Mouse (Mus musculus) inflammation-experienced regulatory T-cells, adult 6 months (primary cell): Measurements from ENCODE around the gene Gm43064. TPM values are rescaled to one million over a fixed set of nuclear protein-coding genes. Genes with fewer than 3 reads are reported as not detected.

Experiments
- ATAC-seq: one replicate; pipeline ENCODE4 v1.8.0; 2017
- polyA plus RNA-seq, 3 experiments: library from polyadenylated mRNA; unstranded; fragments of 100-300 nt; shearing (Covaris generic); gene quantifications; one replicate each; pipeline ENCODE4 v1.2.1; 2017

Gm43064 gene
- polyA plus RNA-seq, 3 experiments from 2014 or later, result 0.13 to 0.78 TPM; not detected in 1

- peak; percentile 59 for ATAC-seq
These were observed 47.8 kb downstream of the Gm43064 start for GRCm38 (mm10) chr3:103857036-103857805.

DNA sequence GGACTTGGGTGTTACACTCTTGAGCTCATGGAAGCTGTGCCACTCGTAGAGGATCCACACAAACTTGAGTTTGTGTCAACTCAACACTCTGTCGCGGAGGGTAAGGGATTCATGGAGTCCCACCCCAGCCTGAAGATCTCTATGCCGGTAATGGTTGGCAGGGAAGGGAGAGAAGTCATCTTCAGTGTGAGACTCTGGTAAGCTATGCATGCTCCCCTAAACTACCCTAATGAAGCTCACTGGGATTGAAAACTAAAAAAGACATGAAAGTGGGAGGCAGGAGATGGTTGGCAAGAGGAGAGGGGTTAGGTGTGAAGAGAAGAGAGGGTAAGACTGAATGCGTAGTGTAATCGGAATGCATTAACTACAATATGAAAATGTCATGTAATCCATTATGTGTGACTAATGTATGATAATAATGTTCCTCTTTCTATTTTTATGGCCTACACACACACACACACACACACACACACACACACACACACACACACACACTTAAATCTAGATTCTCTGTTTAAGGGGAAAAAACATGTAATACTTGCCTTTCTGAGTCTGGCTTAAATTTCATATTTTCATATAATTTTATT, 48.7 kb downstream of the Gm43064 start:
- no peak for ATAC-seq

- ATAC-seq, result peak; percentile 22
These were observed 49.8 kb downstream of the Gm43064 start, which contains the start of gene Ptpn22 for GRCm38 (mm10) chr3:103858881-103859801. Ptpn22 (plus strand) TSS chr3:103859795.

DNA sequence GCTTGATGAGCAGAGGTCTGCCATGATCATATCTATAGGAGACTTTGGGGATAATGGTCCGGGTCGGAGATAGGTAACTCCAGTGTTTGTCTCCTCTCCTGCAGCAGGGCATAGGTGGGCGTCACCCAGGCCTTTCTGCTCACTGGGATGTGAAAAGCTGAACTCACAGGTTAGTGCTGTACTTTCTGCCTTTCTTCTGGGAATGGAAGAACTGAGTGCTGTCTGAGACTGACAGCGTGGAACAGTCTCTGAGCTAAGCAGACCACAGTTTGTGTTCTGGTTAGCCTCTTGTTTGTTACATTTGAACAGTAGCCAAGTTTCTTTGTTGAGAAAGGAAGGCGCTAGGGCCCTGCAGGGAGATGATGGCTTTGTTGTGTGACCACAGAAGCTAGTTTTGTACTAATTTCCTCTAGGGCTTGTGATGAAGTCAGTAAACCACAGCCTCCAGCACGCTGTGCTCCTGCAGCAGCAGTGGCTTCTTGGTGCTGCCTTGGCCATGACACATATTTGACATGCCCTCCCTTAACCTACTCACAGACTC, 50.5 kb downstream of the Gm43064 start:
- peak; percentile 76 for ATAC-seq

- ATAC-seq, result no peak
These were observed 53.4 kb downstream of the Gm43064 start for GRCm38 (mm10) chr3:103862721-103863220.

DNA sequence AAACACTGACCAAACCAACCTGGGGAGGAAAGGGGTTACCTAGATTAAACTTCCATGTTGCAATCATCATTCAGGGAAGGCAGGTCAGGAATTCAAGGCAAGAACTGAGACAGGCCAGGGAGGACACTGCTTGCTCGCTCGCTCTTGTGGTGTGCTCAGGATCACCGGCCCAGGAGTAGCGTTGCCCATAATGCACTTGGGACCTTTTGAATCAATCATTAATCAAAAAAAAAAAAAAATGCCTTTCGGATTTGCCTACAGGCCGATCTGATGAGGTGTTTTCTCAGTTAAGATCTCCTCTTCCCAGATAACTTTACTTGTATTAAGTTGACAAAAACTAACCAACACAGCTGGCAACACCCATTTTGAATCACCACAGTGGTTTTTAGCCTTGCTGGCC, 54.8 kb downstream of the Gm43064 start:
- no peak for ATAC-seq

- ATAC-seq, result peak; percentile 47
These were observed 58.1 kb downstream of the Gm43064 start for GRCm38 (mm10) chr3:103867424-103867971.

DNA sequence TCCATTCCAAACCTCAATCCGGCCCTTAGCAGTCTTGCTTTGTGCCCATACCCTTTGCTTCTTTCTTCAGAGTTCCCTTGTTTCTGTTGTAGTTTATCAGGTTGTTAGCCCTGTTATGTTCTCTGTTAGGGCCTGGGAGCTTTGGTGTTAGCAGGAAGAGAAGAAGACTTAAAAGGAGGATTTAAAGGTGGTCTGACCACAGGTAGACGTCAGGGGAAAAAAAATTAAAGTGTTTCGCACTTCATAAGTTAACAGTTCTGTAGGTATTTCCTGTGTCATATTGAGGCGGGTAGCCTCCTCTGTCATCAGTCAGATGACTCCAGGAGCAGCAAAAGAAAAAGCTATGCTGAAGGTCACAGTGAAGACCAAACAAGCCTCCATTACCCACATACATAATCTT, 58.6 kb downstream of the Gm43064 start:
- peak; percentile 77 for ATAC-seq

- peak; percentile 48 for ATAC-seq
These were observed 63.3 kb downstream of the Gm43064 start for GRCm38 (mm10) chr3:103872663-103873098.

GRCm38 (mm10) chr3:103874329-103874728, 65.0 kb downstream of the Gm43064 start:
- no peak for ATAC-seq

DNA sequence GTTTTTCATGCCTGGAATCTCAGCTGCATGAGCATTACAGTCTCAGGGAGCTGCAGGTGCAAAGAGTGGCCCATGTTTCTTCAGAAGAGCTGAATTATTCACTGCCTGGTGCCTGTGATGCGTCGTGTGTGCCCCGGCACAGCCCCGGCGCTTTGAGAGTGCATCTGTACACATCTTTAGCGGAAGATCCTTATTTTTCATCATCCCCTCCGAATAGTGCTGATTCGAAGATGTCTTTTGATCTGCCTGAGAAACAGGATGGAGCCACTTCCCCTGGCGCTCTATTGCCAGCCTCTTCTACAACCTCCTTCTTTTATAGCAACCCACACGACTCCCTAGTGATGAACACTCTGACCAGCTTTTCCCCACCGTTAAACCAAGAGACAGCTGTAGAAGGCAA, 76.6 kb downstream of the Gm43064 start:
- ATAC-seq, result peak; percentile 69

DNA sequence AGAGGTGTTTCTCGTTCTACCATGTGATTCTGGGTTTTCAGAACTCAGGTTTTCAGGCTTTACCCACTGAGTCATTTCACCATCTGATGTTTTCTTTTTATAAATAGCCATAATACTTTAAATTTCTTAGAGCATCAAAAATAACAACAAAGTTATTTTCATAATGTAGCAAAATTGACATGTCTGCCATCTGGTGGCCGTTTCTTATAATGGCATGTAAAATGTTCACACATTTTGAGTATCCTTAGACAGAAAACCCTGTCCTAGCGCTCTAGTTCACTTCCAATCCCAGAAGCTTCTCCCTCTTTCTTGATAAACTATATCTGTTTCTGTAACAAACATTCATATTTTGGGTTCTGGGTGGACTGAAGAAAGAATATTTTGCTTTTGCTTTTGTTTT, 78.2 kb downstream of the Gm43064 start:
- ATAC-seq, result peak; percentile 51

Other genes starting within 250 kb of the Gm43064 start
- not detected for gene Syt6, start 234.3 kb upstream of the Gm43064 start, polyA plus RNA-seq
- 1 to 10 TPM; 1.3 to 3.6 (median 2.6) TPM for gene Atg4a-ps, start 163.5 kb upstream of the Gm43064 start, polyA plus RNA-seq
- under 1 TPM; 0.20 to 0.93 (median 0.50) TPM for gene Olfml3, start 71.6 kb upstream of the Gm43064 start, polyA plus RNA-seq
- gene Gm10964, start 70.2 kb upstream of the Gm43064 start, polyA plus RNA-seq, result not detected
- gene Hipk1, start 18.0 kb upstream of the Gm43064 start, polyA plus RNA-seq, result 10 to 100 TPM; 28.8 to 71.0 (median 34.9) TPM
- 10 to 100 TPM; 16.5 to 23.8 (median 17.7) TPM for gene Dclre1b, start 129 bp upstream of the Gm43064 start, polyA plus RNA-seq
- 10 to 100 TPM; 16.5 to 21.5 (median 16.7) TPM for gene Ap4b1, start 53 bp upstream of the Gm43064 start, polyA plus RNA-seq
- gene Bcl2l15, start 23.0 kb downstream of the Gm43064 start, polyA plus RNA-seq, result 1 to 10 TPM in 2 of 3 experiments, under 1 TPM in 1; 0.93 to 9.9 (median 6.3) TPM
- gene Ptpn22, start 50.2 kb downstream of the Gm43064 start, polyA plus RNA-seq, result 100 to 1,000 TPM; 410 to 567 (median 415) TPM
- 10 to 100 TPM; 10.5 to 11.8 (median 11.2) TPM for gene Rsbn1, start 104.5 kb downstream of the Gm43064 start, polyA plus RNA-seq
- 10 to 100 TPM; 10.1 to 13.8 (median 11.9) TPM for gene Phtf1, start 158.5 kb downstream of the Gm43064 start, polyA plus RNA-seq